Mouse (Mus musculus): ENCODE results near the gene Tigd2.

- TF ChIP-seq POLR2A (IDR thresholded peaks at IDR 0.05; ENCODE audit: insufficient read depth, low read depth, low read length) (no peak), EP300 (IDR thresholded peaks at IDR 0.05; ENCODE audit: insufficient read depth, low read depth, low read length) (no peak)
Measured at GRCm38 (mm10) chr6:59233651-59234050, 25.0 kb downstream of the Tigd2 start.
